Mouse (Mus musculus) heart, postnatal 0 days (tissue): ENCODE data around the gene Pde11a. TPM values are rescaled to one million over a fixed set of nuclear protein-coding genes. Genes with fewer than 3 reads are reported as not detected.

ENCODE experiments used
- ATAC-seq: fragments of 200-750 bp; cut with Nextera tagmentation; 2 replicates; pipeline ENCODE4 v1.8.0; 2017; ENCODE audit warnings: low read depth, moderate number of reproducible peaks, moderate library complexity; ENCODE audit not compliant: insufficient read depth
- DNase-seq: peaks from one replicate; pipeline ENCODE4 v3.0.0-alpha.2; 2016; ENCODE audit warnings: low spot score
- H3K27ac ChIP-seq: fragments of 300-500 bp; sonication (generic); 2 replicates; pipeline ENCODE4 v1.5.1; 2014; ENCODE audit warnings: low read depth, mild to moderate bottlenecking
- H3K27me3 ChIP-seq: fragments of 300-500 bp; sonication (generic); 2 replicates; pipeline ENCODE4 v1.6.1; 2014; ENCODE audit warnings: low read length, mixed read lengths; ENCODE audit not compliant: control insufficient read depth, insufficient read depth
- H3K36me3 ChIP-seq: fragments of 300-500 bp; sonication (generic); replicated peaks from 2 replicates; pipeline ENCODE4 v1.6.1; 2014; ENCODE audit warnings: low read length, mixed read lengths; ENCODE audit not compliant: control insufficient read depth, insufficient read depth
- H3K4me1 ChIP-seq: fragments of 300-500 bp; sonication (generic); 2 replicates; pipeline ENCODE4 v1.6.1; 2014; ENCODE audit warnings: antibody characterized with exemption; ENCODE audit not compliant: control insufficient read depth, insufficient read depth
- H3K4me2 ChIP-seq: fragments of 300-500 bp; sonication (generic); 2 replicates; pipeline ENCODE4 v1.6.1; 2014; ENCODE audit warnings: low read depth, mild to moderate bottlenecking, low read length, moderate library complexity
- H3K4me3 ChIP-seq: fragments of 300-500 bp; sonication (generic); 2 replicates; pipeline ENCODE4 v1.5.1; 2014; ENCODE audit warnings: low read depth, low read length
- H3K9ac ChIP-seq: fragments of 300-500 bp; sonication (generic); replicated peaks from 2 replicates; pipeline ENCODE4 v1.6.1; 2014; ENCODE audit warnings: low read depth, low read length, mixed read lengths
- H3K9me3 ChIP-seq: fragments of 300-500 bp; sonication (generic); replicated peaks from 2 replicates; pipeline ENCODE4 v1.6.1; 2016; ENCODE audit warnings: low read length; ENCODE audit not compliant: control insufficient read depth
- CTCF ChIP-seq: IDR thresholded peaks from 2 replicates; pipeline ENCODE4 v1.5.1; 2016; ENCODE audit warnings: antibody characterized with exemption, control low read depth, low read depth
- EP300 ChIP-seq: IDR thresholded peaks from 2 replicates; pipeline ENCODE4 v1.6.1; 2016; ENCODE audit warnings: antibody characterized with exemption, low read depth
- WGBS: fragments of 180-500 bp; shearing (Covaris S2); extraction: QIAGEN DNeasy Blood & Tissue Kit; methylation state at CpG from one replicate; pipeline ENCODE4 v1.1.7; 2014; 5-methylcytosine and 5-hydroxymethylcytosine counted together
- polyA plus RNA-seq: library from polyadenylated mRNA; unstranded; fragments of >200 nt; fragmentation: Nextera tagmentation; extraction: Ambion mirVana; gene quantifications from 2 replicates; pipeline ENCODE4 v1.2.1, GENCODE M21; 2015
- total RNA-seq: library from RNA; depleted of rRNA; stranded (reverse); fragments of >200 nt; gene quantifications from 2 replicates; pipeline ENCODE4 v1.2.3, GENCODE M21; 2014; ENCODE audit warnings: low replicate concordance

Pde11a gene
- total and polyA plus RNA-seq, 2 experiments from 2014 or later = 0.05 TPM; not detected in 1

- Histone ChIP-seq H3K27me3 (no peaks in the 10 kb centered on the region), H3K27ac (no peak overlapping the region), H3K4me2 (no peak overlapping the region), H3K4me1 (no peaks in the 10 kb centered on the region), H3K4me3 (no peak overlapping the region), H3K9ac (no peak overlapping the region), H3K9me3 (no peaks in the 10 kb centered on the region), H3K36me3 (no peaks in the 10 kb centered on the region)
- ATAC-seq (no peak), DNase-seq (no peak)
- WGBS = 67% methylated on average over 6 of the region's 6 CpGs
- TF ChIP-seq EP300 (no peak), CTCF (no peak)
Measured at GRCm38 (mm10) chr2:76219540-76219939, 119.0 kb downstream of the Pde11a start.

GRCm38 (mm10) chr2:76216146-76216545, 122.4 kb downstream of the Pde11a start:
- peak; percentile 7 for DNase-seq
- Histone ChIP-seq H3K4me3 (no peak overlapping the region), H3K36me3 (no peaks in the 10 kb centered on the region), H3K27ac (no peak overlapping the region), H3K9ac (no peak overlapping the region), H3K27me3 (no peaks in the 10 kb centered on the region), H3K9me3 (no peaks in the 10 kb centered on the region), H3K4me2 (no peak overlapping the region), H3K4me1 (no peaks in the 10 kb centered on the region)
- no peak for ATAC-seq
- 70% methylated on average over 7 of the region's 7 CpGs for WGBS
- no peak for TF ChIP-seq EP300
- TF ChIP-seq CTCF = peak; percentile 61

GRCm38 (mm10) chr2:76215219-76215618, 123.4 kb downstream of the Pde11a start:
- H3K9ac ChIP-seq = no peak overlapping the region

GRCm38 (mm10) chr2:76185126-76185525, 153.4 kb downstream of the Pde11a start:
- no peak for TF ChIP-seq CTCF
- TF ChIP-seq EP300 = no peak
- Histone ChIP-seq H3K4me1 (peaks cover 7% of the 10 kb centered on the region), H3K27me3 (no peaks in the 10 kb centered on the region), H3K27ac (0 out of 2 replicates have a peak overlapping the region, but pooled peaks have one; percentile 20), H3K9me3 (no peaks in the 10 kb centered on the region), H3K9ac (no peak overlapping the region), H3K4me3 (no peak overlapping the region), H3K36me3 (no peaks in the 10 kb centered on the region), H3K4me2 (no peak overlapping the region)
- 29% methylated on average over 1 of the region's 1 CpGs for WGBS
- peak; percentile 57 for DNase-seq
- peak; percentile 91 for ATAC-seq

More at GRCm38 (mm10) chr2:76215219-76215618, 123.4 kb downstream of the Pde11a start:
- no peak for TF ChIP-seq CTCF
- TF ChIP-seq EP300 = no peak
- H3K27ac ChIP-seq = no peak overlapping the region
- H3K36me3 ChIP-seq = no peaks in the 10 kb centered on the region
- no peaks in the 10 kb centered on the region for H3K9me3 ChIP-seq
- ATAC-seq (no peak), DNase-seq (no peak)
- no peaks in the 10 kb centered on the region for H3K4me1 ChIP-seq
- WGBS = 80% methylated on average over 9 of the region's 9 CpGs
- no peak overlapping the region for H3K4me3 ChIP-seq
- H3K4me2 ChIP-seq = no peak overlapping the region
- H3K27me3 ChIP-seq = no peaks in the 10 kb centered on the region

- Histone ChIP-seq H3K9ac (no peak overlapping the region), H3K4me2 (no peak overlapping the region), H3K9me3 (no peaks in the 10 kb centered on the region), H3K36me3 (no peaks in the 10 kb centered on the region), H3K27me3 (no peaks in the 10 kb centered on the region), H3K4me1 (no peaks in the 10 kb centered on the region), H3K4me3 (no peak overlapping the region), H3K27ac (no peak overlapping the region)
- 76% methylated on average over 4 of the region's 4 CpGs for WGBS
- TF ChIP-seq EP300 = no peak
- no peak for TF ChIP-seq CTCF
- no peak for DNase-seq
- no peak for ATAC-seq
Measured at GRCm38 (mm10) chr2:76162822-76163221, 175.8 kb downstream of the Pde11a start.

GRCm38 (mm10) chr2:76158973-76159372, 179.6 kb downstream of the Pde11a start:
- WGBS = 63% methylated on average over 2 of the region's 2 CpGs
- H3K27me3 ChIP-seq = no peaks in the 10 kb centered on the region
- H3K36me3 ChIP-seq = no peaks in the 10 kb centered on the region
- no peak overlapping the region for H3K9ac ChIP-seq
- no peaks in the 10 kb centered on the region for H3K9me3 ChIP-seq
- TF ChIP-seq EP300 (no peak), CTCF (no peak)
- no peak overlapping the region for H3K27ac ChIP-seq
- H3K4me3 ChIP-seq = no peak overlapping the region
- no peak overlapping the region for H3K4me2 ChIP-seq
- ATAC-seq (no peak), DNase-seq (no peak)
- H3K4me1 ChIP-seq = no peaks in the 10 kb centered on the region
